Mouse (Mus musculus) megakaryocyte, embryonic 14.5 days (primary cell): ENCODE measurements around the gene Nat8f2.

Experiments
- FLI1 ChIP-seq: IDR thresholded peaks from 2 replicates; pipeline ENCODE4 v1.6.1; 2012; ENCODE audit warnings: low read length, inconsistent platforms, mixed read lengths
- GATA1 ChIP-seq: IDR thresholded peaks from 3 replicates; pipeline ENCODE4 v1.6.1; 2012; ENCODE audit warnings: mixed read lengths, low read length, inconsistent platforms, borderline replicate concordance

GRCm38 (mm10) chr6:85863840-85864239 lies 5.1 kb downstream of the Nat8f2 start:
- no peak for TF ChIP-seq GATA1
- no peak for TF ChIP-seq FLI1
